Mouse (Mus musculus): Measurements from ENCODE around the gene Pdk2.

Gene Pdk2

DNA sequence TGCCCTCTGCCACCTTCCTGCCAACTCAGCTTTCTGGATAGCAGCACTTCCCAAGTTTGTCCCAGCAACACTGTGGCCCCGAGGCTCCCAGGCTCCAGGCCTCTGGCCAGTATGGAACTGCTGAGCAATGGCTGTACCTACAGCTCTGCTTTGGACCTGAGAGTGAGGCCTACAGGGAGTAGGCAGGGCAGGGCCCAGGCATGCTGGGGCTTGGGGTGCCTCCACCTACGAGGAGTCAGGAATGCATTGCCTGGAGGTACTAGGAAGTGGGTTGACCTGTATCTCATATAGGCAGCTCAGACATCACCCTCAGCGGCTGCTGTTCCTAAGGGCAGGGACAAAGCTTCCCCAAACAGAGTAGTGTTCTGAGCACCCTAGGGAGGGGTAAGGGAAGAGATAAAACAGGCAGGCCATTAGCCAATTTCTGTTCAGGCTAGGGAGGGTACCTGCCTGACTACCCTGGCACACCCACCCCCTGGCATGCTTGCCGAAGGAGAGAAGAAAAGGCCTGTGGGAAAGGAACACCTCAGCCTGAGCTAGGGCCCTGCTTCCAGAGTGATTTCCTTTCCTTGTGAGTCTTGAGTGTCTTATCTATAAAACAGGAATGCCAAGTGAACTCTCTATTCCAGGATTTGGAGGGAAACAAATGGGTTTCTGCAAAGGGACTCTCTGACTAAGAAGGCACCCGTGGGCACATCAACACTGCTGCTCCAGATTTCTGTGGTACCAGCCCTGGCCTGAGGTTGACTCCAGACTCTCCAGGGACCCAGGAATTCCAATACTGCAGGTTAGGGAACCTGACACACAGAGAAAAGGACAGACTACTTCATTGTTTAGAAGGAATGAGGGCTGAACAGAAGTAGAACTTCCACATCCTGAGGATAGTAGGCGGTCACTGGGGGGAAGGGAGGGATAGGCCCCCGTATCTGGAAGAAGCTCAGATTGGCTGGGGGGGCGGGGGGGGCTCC is 29.3 kb upstream of the Pdk2 start:
- DNase-seq (ENCODE audit: inconsistent ontology term), result peak; percentile 59

- no peak for DNase-seq (ENCODE audit: inconsistent ontology term)
These were observed 28.2 kb upstream of the Pdk2 start for GRCm38 (mm10) chr11:95069226-95069957.

GRCm38 (mm10) chr11:95056768-95057501 is 15.8 kb upstream of the Pdk2 start:
- no peak for DNase-seq (ENCODE audit: inconsistent ontology term)

GRCm38 (mm10) chr11:95053062-95053461 is 11.9 kb upstream of the Pdk2 start:
- no peak for DNase-seq (ENCODE audit: inconsistent ontology term)

DNA sequence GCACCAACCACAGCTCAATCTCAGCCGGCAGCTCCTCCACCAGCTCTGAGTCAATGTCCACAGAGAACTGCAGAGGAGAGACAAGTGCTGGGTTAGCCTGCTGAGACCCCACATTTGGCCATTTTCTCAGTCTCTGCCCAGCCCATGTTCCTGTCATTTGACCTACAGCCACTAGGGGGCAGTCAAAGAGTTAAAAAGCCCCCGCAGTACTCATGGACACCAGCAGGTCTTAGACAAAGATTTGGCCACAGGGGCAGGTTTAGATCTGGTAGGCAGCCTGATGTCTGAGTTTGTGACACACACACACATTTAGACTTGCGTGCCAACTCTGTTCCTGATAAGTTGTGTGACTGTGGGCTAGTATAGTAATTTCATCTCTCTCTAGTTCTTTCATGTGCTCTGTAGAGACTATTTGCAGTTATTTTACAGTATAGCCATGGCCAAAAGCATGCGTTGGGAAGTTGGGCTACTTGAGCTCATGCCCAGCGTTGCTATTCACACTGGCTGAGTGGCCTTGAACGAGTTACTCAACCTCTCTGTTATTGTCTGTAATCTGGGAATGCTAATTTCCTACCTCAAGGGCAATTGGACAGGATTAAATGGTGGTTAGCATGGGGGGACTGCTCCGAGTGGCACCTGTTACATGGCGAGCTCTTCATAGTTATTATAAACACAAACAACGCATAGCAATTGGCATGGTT is 6.0 kb upstream of the Pdk2 start:
- peak; percentile 64 for DNase-seq (ENCODE audit: inconsistent ontology term)

GRCm38 (mm10) chr11:95044185-95044870 is 3.2 kb upstream of the Pdk2 start:
- no peak for DNase-seq (ENCODE audit: inconsistent ontology term)

DNA sequence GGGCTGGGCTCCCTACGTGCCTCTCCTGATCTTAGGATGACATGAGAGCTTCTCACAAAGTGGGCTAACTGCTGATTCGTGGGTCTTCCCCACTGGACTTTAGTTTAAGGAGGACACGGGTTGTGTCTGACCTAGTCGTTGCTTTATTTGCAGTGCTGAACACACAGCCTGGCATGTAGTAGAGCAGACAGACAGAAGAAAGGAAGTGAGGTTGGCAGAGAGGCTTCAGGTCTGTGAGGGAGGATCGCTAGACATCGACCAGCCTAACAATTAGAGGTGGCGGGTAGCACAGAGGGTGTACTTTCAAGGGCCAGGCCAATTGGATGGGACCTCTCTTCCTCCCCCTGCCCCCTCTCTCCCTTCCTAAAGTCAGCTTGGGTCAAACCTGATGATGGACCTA is 2.5 kb upstream of the Pdk2 start:
- no peak for DNase-seq (ENCODE audit: inconsistent ontology term)

DNA sequence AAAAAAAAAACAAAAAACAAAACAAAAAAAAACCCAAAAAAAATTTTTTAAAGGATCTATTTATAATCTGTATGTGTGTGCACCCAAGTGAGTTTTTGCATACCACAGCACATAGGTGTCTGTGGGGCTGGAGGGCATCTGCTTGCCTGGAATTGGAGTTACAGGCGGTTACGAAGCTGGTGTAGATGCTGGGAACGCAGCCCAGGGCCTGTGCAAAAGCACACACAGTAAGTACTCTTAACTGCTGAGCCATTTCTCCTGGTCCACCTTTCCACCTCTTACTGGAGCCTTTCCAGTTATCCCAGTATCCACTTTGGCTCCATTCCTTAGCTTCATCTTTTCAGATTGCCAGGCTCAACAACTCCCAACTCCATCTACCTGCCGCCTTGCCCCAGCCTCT is 1.9 kb upstream of the Pdk2 start:
- DNase-seq (ENCODE audit: inconsistent ontology term), result no peak

GRCm38 (mm10) chr11:95042096-95042495 is 942 bp upstream of the Pdk2 start:
- DNase-seq (ENCODE audit: inconsistent ontology term), result peak; percentile 74

- DNase-seq (ENCODE audit: inconsistent ontology term), result no peak
These were observed 539 bp downstream of the Pdk2 start for GRCm38 (mm10) chr11:95040491-95041138.

- no peak for DNase-seq (ENCODE audit: inconsistent ontology term)
These were observed 1.4 kb downstream of the Pdk2 start for GRCm38 (mm10) chr11:95039766-95040165.

GRCm38 (mm10) chr11:95038818-95039655 is 2.1 kb downstream of the Pdk2 start:
- DNase-seq (ENCODE audit: inconsistent ontology term), result no peak

- no peak for DNase-seq (ENCODE audit: inconsistent ontology term)
These were observed 2.9 kb downstream of the Pdk2 start for GRCm38 (mm10) chr11:95038156-95038817.

- peak; percentile 64 for DNase-seq (ENCODE audit: inconsistent ontology term)
These were observed 3.8 kb downstream of the Pdk2 start for GRCm38 (mm10) chr11:95037306-95037705.

DNA sequence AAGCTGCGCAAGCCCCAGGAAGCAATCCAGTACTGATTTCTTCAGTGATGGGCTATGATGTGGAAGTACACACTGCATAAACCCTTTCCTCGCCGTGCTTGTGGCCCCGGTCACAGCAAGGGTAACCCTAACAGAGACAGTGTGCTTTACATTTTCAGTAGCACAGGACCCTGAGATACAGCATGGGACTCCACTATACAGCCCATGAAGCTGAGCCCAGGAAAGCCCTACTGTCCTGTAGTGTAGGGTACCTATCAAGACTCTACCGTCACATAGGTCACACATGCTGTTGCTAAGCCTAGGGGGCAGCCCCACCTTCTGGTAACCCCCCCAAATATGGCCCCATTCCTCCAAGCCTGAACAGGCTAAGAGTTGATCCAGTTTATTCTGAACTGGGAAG is 4.6 kb downstream of the Pdk2 start:
- DNase-seq (ENCODE audit: inconsistent ontology term), result no peak

DNA sequence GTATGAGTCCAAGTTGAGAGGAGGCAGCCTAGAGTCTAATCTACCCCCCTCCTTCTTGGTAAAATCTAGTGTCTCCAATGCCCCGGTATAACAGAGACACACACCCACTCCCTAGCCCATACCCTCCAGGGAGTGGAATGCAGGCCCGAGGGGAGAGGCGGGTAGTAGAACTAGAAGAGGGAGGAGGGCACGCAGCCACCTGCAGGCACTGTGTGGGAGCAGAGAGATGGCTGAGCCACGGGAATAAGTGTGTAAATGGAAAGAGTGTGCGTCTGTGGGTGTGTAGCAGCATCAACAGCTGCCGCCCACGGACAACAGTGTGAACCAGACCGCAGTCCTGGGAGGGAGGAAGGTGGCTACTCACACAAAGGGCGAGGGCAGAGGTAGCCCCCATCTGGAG is 6.3 kb downstream of the Pdk2 start:
- DNase-seq (ENCODE audit: inconsistent ontology term), result no peak

- DNase-seq (ENCODE audit: inconsistent ontology term), result no peak
These were observed 7.5 kb downstream of the Pdk2 start for GRCm38 (mm10) chr11:95033617-95034016.

DNA sequence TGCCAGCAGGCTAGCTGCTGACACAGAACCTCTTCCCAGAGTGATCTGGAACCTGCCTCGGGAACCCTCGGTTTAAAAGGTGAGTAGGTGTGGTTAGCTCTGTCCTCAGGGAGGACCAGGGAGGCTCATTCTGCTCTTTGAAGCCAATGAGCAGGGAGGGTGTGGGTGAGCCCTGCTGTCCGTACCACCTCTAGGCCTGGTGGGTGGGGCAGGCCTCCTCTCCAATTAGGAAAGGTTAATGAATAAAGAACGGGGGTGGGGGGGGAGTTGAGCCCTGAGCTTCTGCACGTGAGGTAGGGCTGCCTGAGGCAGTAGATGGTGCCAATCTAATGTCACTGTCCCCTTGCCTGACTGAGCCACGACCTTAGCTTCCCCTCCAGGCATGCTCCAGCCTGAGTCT is 8.2 kb downstream of the Pdk2 start:
- no peak for DNase-seq (ENCODE audit: inconsistent ontology term)
